Mouse (Mus musculus): ENCODE data around the gene Tra2a.
"Not testable (repeated sequence)": the region's sequence is repeated elsewhere in the genome, so short reads cannot be mapped to it uniquely, and the experiment has no call there.

Gene Tra2a

DNA sequence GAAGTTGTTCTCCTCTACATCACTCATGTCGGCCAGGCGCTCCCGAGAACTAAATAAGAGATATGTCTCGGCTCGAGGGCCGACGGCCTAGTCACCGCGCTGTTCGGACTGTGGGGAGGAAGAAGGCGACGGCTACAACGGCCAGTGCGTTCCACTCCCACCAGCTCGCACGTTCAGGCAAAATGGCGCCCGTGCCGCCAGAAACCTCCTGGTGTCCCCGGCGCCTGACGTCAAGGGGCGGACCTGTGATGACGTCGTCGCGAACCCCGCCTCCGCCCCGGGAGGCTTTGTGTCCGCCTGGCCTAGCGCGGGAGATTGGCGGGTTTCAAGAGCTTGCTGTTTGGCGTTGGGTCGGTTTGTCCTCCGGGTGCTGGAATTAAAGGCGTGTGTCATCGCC is at the start of gene Tra2a:
TSS of gene Tra2a (minus strand) at position 187 of the 397 bp plus-strand sequence.
- DNase-seq = peak; percentile 95

DNA sequence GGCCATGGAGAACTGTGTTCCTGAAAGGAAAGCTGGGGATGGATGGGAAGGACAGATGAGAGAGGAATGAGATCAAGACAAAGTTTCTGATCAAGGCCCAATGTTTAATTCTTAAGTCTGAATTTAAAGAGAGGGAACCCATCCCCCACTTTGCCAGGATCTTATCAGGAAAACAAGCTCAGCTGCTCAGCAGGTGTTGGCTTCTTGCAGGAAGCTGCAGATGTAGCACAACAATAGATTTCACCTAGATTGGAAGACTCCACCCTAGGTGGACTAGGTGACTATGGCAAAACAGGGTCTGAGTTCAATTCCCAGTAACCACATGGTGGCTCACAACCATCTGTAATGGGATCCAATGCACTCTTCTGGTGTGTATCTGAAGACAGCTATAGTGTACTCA is 34.5 kb upstream of the Tra2a start:
- no peak for DNase-seq

- no peak for DNase-seq
Measured at GRCm38 (mm10) chr6:49282122-49282521, 18.3 kb upstream of the Tra2a start.

GRCm38 (mm10) chr6:49280942-49281341 is 17.1 kb upstream of the Tra2a start:
- DNase-seq = no peak

GRCm38 (mm10) chr6:49275296-49275695 is 11.5 kb upstream of the Tra2a start:
- DNase-seq = no peak

- DNase-seq = no peak
Measured at GRCm38 (mm10) chr6:49274416-49275091, 10.7 kb upstream of the Tra2a start.

GRCm38 (mm10) chr6:49273934-49274333 is 10.1 kb upstream of the Tra2a start:
- DNase-seq = no peak

DNA sequence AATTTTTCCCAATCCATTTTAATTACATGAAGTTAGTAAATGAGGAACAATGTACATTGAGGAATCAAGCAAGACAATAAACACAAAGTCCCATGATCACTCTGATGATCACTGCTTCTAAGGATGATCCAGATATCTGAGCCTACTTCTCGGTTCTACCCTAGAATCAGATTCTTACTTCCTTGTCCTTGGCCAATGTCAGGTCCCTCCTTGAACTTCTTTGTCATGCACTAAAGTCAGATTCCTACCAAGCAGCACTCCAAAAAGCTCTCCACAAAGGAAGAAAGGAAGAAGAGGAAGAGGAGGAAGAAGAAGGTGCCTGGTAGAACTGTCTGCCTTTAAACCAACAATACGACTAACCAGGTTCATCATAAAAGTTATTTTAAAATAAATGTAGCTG is 9.0 kb upstream of the Tra2a start:
- DNase-seq = no peak

- no peak for DNase-seq
Measured at GRCm38 (mm10) chr6:49271815-49272214, 8.0 kb upstream of the Tra2a start.

DNA sequence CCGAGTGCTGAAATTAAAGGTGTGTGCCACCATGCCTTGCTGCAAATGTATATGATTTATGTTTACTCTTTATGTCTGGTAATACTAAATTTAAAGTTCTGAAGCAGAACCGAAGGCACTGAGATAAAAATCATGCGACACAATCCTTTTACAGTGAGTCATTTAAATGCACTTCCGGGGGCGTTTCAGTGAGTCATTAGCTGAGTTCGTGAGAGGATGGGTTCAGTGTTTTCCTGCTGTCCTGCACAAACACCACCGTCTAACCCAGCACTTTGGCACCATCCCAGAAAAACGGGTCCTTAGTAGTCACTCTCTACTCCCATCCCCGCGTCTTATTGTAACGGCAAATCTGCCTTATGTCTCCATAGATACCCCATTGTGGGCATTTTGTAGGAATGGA is 6.1 kb upstream of the Tra2a start:
- DNase-seq = no peak

GRCm38 (mm10) chr6:49269200-49269599 is 5.4 kb upstream of the Tra2a start:
- peak; percentile 71 for DNase-seq

GRCm38 (mm10) chr6:49267686-49268085 is 3.9 kb upstream of the Tra2a start:
- no peak for DNase-seq

- DNase-seq = not testable (repeated sequence)
Measured at GRCm38 (mm10) chr6:49265207-49265606, 1.4 kb upstream of the Tra2a start.

DNA sequence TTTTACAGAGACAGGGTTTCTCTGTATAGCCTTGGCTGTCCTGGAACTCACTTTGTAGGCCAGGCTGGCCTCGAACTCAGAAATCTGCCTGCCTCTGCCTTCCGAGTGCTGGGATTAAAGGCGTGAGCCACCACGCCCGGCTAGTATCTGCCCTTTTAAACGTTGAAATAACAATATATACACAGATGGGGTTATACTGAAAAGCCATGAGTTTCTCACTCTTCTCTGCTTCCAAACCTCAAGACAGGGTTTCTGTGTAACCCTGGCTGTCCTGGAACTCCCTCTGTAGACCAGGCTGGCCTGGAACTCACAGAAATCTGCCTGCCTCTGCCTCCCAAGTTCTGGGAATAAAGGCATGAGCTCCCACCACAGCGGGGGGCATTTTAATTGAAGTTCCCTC is 613 bp upstream of the Tra2a start:
- peak; percentile 45 for DNase-seq

- peak; percentile 56 for DNase-seq
Measured at GRCm38 (mm10) chr6:49263081-49263846, 569 bp downstream of the Tra2a start.

DNA sequence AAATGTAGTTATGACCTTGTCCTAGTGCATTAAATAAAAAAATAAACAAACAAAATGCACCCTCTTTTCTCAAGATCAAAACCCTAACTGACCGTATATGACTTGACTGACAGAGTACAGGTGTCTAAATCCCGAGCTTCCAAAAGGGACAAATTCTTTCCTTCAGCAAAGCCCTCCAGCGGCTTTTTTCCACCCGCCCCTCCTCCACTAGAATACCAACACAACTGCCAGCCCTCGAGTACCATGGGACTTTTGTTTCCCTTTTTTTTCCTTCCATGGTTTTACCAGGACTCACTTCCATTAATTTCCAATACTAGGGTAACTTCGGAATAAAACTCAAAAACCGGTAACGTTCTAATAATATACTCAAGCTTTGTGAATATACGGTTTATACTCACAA is 1.4 kb downstream of the Tra2a start:
- no peak for DNase-seq

- no peak for DNase-seq
Measured at GRCm38 (mm10) chr6:49259711-49260110, 4.1 kb downstream of the Tra2a start.

DNA sequence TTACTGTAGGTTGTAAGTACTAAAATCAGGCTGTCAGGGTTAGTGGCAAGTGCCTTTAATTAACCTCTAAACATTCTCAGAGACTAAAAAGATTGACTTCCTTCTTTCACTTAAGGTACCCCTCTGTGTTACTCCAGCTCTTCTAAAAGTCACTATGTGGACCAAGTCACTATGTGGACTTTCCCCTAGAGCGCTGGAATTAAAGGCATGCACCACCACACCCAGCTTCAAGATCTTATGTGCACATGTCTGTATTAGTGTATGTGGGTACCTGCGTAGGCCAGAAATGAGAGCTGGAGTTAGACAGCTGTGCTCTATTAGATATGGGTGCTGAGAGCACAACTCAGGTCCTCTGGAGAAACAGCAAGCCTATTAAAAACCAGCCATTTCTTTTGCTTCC is 6.0 kb downstream of the Tra2a start:
- no peak for DNase-seq

DNA sequence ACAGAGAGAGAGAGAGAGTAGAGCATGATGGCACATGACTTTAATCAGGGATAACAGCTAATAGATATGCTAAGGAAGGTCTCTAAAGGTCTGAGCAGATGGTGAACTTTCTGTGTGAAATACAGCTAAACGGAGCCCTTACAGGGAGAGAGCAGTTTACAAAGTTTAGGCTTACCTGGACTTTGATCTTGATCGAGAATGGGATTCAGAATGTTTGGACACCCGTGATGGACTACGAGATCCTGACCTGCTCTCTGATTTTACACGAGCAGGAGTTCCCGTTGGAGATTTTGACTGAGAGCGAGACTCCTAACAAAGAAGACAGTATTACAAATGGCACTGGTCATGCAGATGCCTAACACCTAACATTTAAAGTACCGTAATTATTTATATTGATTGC is 11.6 kb downstream of the Tra2a start:
- no peak for DNase-seq

DNA sequence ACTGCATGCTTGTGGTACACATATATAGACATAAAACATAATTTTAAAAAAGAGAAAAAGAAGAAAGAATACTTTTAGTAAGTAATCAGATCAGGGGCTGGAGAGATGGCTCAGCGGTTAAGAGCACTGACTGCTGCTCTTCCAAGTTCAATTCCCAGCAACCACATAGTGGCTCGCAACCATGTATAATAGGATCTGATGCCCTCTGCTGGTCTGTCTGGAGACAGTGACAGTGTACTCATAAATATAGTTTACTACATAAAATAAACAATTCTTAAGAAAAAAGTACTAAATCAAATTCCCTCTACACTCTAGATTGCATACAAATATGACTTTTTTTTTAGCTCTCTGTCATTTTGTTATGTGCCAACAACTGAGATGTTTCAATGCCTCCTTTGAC is 12.6 kb downstream of the Tra2a start:
- no peak for DNase-seq

GRCm38 (mm10) chr6:49247246-49247645 is 16.6 kb downstream of the Tra2a start:
- DNase-seq = peak; percentile 49

DNA sequence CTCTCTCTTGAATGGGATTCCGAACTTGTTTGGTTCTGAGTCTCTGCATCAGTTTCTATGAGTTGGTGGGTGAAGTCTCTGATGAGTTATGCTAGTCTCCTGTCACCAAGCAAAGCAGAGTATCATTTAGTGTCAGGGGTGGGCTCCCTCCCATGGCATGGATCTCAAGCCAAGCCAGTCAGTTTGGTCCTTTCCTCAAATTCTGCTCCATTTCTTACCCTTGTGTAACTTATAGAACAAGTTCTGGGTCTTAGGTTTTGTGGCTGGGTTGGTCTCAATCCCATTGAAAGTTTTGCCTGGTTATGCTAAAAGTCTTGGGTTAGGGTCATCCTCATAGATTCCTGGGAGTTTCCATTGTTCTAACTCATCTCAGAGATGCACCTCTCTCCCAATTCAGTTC is 21.5 kb downstream of the Tra2a start:
- no peak for DNase-seq

DNA sequence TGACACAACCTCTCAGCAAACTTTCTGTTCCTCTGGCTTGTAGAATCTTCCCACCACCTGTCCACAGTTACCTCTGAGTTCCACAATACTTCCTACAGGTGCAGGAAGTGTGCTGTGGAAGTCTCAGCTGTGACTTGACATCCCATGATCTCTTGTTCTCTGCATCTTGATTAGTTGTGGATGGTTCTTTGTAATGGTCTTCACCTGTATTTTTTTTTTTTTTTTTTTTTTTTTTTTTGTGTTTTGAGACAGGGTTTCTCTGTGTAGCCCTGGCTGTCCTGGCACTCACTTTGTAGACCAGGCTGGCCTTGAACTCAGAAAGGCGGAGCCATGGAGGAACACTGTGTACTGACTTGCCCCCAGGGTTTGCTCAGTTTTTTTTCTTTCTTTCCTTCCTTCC is 22.3 kb downstream of the Tra2a start:
- DNase-seq = no peak

DNA sequence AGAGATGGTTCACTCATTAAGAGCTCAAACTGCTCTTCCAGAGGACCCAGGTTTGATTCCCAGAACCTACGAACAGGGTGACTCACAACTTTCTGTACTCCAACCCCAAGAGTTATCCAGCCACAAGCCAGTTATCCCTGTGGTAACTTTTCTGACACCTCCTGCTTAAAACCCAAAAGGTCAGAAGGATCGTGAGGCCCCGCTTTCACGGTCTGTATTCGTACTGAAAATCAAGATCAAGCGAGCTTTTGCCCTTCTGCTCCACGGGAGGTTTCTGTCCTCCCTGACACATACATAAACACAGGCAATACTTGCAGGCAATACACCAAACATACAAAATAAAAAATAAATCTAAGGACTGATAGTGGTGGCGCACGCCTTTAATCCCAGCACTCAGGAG is 27.5 kb downstream of the Tra2a start:
- peak; percentile 100 for DNase-seq

GRCm38 (mm10) chr6:49233356-49233755 is 30.5 kb downstream of the Tra2a start:
- DNase-seq = no peak
